Mouse (Mus musculus) Patski (cell line): ENCODE measurements around the gene Gm21887. TPM values are rescaled to one million over a fixed set of nuclear protein-coding genes. Genes with fewer than 3 reads are reported as not detected.
"Not testable (repeated sequence)": the region's sequence is repeated elsewhere in the genome, so short reads cannot be mapped to it uniquely, and the experiment has no call there.

Source experiments
- ATAC-seq: fragments of 100-300 bp; one replicate; pipeline ENCODE4 v1.8.0; 2021
- CTCF ChIA-PET: fragments of 350-600 bp; sonication (Branson Sonifier 250); formaldehyde crosslinking; loops from one replicate; lab custom pipeline; 2022; ENCODE audit warnings: inconsistent platforms; lab: Charles Lee
- POLR2A ChIA-PET: fragments of 350-600 bp; sonication (Branson Sonifier 250); formaldehyde crosslinking; loops from one replicate; lab custom pipeline; 2022; ENCODE audit warnings: antibody characterized with exemption, inconsistent platforms; lab: Charles Lee
- DNase-seq: peaks from one replicate; pipeline ENCODE4 v3.0.0-alpha.2; 2011; ENCODE audit warnings: low read depth, low spot score
- H3K27me3 ChIP-seq: fragments of 371-371 bp; one replicate; pipeline ENCODE4 v1.5.1; 2021
- in situ Hi-C: fragments of 300-500 bp; cut with MboI; formaldehyde crosslinking; loops from 3 replicates; pipeline ENCODE4 v1.11.1; 2018; ENCODE audit warnings: low pct_unique_long_range_greater_than_20kb, mixed read lengths
- polyA plus RNA-seq: library from polyadenylated mRNA; unstranded; gene quantifications from one replicate; pipeline ENCODE4 v1.2.3, GENCODE M21; 2021

Gene Gm21887
- polyA plus RNA-seq, 1 experiment from 2014 or later = 110 TPM

DNA sequence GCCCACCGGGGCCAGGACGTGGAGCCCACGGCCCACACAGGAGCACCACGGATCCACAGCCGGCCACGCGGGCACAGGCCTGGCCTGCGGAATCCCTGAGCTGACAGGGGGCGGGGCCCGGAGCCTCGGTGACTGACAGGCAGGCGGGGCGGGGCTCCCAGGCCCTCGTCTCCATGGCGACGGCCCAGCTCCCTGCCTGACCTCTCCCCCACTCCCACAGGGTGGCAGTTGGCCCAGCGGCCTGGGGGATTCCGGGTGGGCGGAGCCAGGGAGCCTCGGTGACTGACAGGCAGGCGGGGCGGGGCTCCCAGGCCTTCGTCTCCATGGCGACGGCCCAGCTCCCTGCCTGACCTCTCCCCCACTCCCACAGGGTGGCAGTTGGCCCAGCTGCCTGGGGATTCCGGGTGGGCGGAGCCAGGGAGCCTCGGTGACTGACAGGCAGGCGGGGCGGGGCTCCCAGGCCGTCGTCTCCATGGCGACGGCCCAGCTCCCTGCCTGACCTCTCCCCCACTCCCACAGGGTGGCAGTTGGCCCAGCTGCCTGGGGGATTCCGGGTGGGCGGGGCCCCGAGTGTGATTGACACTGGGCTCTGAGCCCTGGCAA, 11.5 kb upstream of the Gm21887 start:
- H3K27me3 ChIP-seq, POLR2A ChIA-PET, CTCF ChIA-PET, in situ Hi-C loops: not testable (repeated sequence)
- DNase-seq (peak; percentile 100), ATAC-seq (peak; percentile 85)

DNA sequence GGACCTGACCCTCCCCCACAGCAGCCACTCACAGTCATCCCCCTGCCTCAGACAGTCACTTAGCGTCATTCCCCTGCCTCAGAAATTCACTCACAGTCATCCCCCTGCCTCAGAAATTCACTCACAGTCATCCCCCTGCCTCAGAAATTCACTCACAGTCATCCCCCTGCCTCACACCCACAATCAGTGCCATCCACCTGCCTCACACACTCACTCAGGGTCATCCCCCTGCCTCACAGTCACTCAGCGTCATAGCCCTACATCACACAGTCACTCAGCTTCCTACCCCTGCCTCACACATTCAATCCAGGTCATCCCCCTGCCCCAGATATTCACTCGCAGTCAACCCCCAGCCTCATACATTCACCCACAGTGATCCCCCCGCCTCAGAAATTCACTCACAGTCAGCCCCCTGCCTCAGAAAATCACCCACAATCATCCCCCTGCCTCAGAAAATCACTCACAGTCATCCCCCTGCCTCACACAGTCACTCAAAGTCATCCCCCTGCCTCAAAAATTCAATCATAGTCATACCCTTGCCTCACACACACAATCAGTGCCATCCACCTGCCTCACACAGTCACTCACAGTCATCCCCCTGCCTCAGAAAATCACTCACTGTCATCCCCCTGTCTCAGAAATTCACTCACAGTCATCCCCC, 10.8 kb upstream of the Gm21887 start:
- POLR2A ChIA-PET, in situ Hi-C loops, CTCF ChIA-PET, ATAC-seq, H3K27me3 ChIP-seq, DNase-seq: not testable (repeated sequence)

DNA sequence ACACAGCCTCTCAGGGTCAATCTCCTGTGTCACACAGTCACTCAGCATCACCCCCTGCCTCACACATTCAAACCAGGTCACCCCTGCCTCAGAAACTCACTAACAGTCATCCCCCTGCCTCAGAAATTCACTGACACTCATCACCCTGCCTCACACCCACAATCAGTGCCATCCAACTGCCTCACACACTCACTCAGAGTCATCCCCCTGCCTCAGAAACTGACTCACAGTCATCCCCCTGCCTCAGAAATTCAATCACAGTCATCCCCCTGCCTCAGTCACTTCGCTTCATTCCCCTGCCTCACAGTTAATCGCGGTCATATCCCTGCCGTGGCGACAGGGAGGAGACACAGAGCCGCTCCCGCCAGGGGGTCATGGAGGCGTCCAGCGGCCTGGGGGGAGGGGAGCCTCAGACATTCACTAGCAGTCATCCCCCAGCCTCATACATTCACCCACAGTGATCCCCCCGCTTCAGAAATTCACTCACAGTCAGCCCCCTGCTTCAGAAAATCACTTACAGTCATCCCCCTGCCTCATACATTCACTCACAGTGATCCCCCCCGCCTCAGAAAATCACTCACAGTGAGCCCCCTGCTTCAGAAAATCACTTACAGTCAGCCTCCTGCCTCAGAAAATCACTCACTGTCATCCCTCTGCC, 10.1 kb upstream of the Gm21887 start:
- POLR2A ChIA-PET, H3K27me3 ChIP-seq, ATAC-seq, CTCF ChIA-PET, DNase-seq, in situ Hi-C loops: not testable (repeated sequence)

DNA sequence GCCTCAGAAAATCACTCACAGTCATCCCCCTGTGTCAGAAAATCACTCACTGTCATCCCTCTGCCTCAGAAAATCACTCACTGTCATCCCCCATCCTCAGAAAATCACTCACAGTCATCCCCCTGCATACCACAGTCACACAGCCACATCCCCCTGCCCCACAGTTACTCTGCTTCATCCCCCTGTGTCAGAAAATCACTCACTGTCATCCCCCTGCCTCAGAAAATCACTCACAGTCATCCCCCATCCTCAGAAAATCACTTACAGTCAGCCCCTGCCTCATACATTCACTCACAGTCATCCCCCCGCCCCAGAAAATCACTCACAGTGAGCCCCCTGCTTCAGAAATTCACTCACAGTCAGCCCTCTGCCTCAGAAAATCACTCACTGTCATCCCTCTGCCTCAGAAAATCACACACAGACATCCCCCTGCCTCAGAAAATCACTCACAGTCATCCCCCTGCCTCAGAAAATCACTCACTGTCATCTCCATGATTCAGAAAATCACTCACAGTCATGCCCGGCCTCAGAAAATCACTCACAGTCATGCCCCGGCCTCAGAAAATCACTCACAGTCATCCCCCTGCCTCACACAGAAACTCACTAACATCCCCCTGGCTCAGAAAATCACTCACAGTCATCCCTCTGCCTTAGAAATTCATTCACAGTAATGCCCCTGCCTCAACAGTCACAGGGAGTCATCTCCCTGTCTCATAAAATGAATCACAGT, 9.4 kb upstream of the Gm21887 start:
- in situ Hi-C loops, POLR2A ChIA-PET, ATAC-seq, CTCF ChIA-PET, DNase-seq, H3K27me3 ChIP-seq: not testable (repeated sequence)

DNA sequence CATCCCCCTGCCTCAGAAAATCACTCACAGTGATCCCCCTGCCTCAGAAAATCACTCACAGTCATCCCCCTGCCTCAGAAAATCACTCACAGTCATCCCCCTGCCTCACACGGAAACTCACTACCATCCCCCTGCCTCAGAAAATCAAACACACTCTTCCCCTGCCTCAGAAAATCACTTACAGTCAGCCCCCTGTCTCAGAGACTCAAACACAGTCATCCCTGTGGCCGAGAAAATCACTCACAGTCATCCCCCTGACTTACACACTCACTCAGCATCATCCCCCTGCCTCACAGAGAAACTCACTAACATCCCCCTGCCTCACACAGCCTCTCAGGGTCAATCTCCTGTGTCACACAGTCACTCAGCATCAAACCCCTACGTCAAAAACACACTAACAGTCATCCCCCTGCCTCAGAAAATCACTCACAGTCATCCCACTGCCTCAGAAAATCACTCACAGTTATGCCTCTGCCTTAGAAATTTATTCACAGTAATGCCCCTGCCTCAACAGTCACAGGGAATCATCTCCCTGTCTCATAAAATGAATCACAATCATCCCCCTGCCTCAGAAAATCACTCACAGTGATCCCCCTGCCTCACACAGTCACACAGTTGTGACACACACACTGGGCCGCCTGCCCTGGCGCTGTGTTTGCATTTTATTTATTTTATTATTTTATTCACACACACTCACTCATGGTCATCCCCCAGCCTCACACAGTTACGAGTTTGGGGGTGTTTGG, 8.6 kb upstream of the Gm21887 start:
- CTCF ChIA-PET, H3K27me3 ChIP-seq, ATAC-seq, in situ Hi-C loops, POLR2A ChIA-PET, DNase-seq: not testable (repeated sequence)

DNA sequence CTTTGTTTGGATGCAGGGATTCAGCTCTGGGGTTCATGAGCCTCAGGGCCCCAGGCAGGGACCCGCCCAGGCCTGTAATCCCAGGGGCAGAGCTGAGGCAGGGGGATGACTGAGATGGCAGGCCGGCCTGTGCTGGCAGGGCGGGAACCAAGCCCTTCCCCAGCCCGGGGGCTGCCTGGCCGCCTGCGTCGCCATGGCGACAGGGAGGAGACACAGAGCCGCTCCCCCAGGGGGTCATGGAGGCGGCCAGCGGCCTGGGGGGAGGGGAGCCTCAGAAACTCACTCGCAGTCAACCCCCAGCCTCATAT, 8.1 kb upstream of the Gm21887 start:
- in situ Hi-C loops, POLR2A ChIA-PET, CTCF ChIA-PET, H3K27me3 ChIP-seq, DNase-seq, ATAC-seq: not testable (repeated sequence)

DNA sequence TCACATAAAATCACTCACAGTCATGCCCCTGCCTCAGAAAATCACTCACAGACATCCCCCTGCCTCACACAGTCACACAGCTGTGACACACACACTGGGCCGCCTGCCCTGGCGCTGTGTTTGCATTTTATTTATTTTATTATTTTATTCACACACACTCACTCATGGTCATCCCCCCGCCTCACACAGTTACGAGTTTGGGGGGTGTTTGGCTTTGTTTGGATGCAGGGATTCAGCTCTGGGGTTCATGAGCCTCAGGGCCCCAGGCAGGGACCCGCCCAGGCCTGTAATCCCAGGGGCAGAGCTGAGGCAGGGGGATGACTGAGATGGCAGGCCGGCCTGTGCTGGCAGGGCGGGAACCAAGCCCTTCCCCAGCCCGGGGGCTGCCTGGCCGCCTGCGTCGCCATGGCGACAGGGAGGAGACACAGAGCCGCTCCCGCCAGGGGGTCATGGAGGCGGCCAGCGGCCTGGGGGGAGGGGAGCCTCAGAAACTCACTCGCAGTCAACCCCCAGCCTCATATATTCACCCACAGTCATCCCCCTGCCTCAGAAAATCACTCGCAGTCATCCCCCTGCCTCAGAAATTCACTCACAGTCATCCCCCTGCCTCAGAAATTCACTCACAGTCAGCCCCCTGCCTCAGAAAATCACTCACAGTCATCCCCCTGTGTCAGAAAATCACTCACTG, 6.8 kb upstream of the Gm21887 start:
- H3K27me3 ChIP-seq, in situ Hi-C loops, POLR2A ChIA-PET, DNase-seq, CTCF ChIA-PET, ATAC-seq: not testable (repeated sequence)

DNA sequence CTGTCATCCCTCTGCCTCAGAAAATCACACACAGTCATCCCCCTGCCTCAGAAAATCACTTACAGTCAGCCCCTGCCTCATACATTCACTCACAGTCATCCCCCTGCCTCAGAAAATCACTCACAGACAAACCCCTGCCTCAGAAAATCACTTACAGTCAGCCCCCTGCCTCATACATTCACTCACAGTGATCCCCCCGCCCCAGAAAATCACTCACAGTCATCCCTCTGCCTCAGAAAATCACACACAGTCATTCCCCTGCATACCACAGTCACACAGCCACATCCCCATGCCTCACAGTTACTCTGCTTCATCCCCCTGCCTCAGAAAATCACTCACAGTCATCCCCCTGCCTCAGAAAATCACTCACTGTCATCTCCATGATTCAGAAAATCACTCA, 5.9 kb upstream of the Gm21887 start:
- CTCF ChIA-PET, ATAC-seq, POLR2A ChIA-PET, DNase-seq, H3K27me3 ChIP-seq, in situ Hi-C loops: not testable (repeated sequence)

DNA sequence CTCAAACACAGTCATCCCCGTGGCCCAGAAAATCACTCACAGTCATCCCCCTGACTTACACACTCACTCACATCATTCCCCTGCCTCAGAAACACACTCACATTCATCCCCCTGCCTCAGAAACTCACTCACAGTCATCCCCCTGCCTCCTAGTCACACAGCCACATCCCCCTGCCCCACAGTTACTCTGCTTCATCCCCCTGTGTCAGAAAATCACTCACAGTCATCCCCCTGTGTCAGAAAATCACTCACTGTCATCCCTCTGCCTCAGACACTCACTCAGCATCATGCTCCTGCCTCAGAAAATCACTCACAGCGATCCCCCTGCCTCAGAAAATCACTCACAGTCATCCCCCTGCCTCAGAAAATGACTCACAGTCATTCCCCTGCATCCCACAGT, 5.2 kb upstream of the Gm21887 start:
- POLR2A ChIA-PET, DNase-seq, CTCF ChIA-PET, in situ Hi-C loops, H3K27me3 ChIP-seq, ATAC-seq: not testable (repeated sequence)

DNA sequence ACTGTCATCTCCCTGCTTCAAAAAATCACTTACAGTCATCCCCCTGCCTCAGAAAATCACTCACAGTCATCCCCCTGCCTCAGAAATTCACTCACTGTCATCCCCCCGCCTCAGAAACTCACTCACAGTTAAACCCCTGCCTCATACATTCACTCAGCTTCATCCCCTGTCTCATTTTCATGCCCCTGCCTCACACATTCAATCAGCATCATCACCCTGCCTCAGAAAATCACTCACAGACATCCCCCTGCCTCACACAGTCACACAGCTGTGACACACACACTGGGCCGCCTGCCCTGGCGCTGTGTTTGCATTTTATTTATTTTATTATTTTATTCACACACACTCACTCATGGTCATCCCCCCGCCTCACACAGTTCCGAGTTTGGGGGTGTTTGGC, 4.7 kb upstream of the Gm21887 start:
- POLR2A ChIA-PET, CTCF ChIA-PET, DNase-seq, ATAC-seq, H3K27me3 ChIP-seq, in situ Hi-C loops: not testable (repeated sequence)

DNA sequence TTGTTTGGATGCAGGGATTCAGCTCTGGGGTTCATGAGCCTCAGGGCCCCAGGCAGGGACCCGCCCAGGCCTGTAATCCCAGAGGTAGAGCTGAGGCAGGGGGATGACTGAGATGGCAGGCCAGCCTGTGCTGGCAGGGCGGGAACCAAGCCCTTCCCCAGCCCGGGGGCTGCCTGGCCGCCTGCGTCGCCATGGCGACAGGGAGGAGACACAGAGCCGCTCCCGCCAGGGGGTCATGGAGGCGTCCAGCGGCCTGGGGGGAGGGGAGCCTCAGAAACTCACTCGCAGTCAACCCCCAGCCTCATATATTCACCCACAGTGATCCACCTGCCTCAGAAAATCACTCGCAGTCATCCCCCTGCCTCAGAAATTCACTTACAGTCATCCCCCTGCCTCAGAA, 4.3 kb upstream of the Gm21887 start:
- POLR2A ChIA-PET, in situ Hi-C loops, DNase-seq, CTCF ChIA-PET, H3K27me3 ChIP-seq, ATAC-seq: not testable (repeated sequence)

DNA sequence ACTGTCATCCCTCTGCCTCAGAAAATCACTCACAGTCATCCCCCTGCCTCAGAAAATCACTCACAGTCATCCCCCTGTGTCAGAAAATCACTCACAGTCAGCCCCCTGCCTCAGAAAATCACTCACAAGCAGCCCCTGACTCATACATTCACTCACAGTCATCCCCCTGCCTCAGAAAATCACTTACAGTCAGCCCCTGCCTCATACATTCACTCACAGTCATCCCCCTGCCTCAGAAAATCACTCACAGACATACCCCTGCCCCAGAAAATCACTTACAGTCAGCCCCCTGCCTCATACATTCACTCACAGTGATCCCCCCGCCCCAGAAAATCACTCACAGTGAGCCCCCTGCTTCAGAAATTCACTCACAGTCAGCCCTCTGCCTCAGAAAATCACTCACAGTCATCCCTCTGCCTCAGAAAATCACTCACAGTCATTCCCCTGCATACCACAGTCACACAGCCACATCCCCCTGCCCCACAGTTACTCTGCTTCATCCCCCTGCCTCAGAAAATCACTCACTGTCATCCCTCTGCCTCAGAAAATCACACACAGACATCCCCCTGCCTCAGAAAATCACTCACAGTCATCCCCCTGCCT, 3.7 kb upstream of the Gm21887 start:
- in situ Hi-C loops, ATAC-seq, CTCF ChIA-PET, POLR2A ChIA-PET, DNase-seq, H3K27me3 ChIP-seq: not testable (repeated sequence)

DNA sequence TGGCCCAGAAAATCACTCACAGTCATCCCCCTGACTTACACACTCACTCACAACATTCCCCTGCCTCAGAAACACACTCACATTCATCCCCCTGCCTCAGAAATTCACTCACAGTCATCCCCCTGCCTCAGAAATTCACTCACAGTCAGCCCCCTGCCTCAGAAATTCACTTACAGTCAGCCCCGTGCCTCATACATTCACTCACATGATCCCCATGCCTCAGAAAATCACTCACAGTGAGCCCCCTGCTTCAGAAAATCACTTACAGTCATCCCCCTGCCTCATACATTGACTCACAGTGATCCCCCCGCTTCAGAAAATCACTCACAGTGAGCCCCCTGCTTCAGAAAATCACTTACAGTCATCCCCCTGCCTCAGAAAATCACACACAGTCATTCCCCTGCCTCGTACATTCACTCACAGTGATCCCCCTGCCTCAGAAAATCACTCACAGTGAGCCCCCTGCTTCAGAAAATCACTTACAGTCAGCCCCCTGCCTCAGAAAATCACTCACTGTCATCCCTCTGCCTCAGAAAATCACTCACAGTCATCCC, 2.7 kb upstream of the Gm21887 start:
- H3K27me3 ChIP-seq, ATAC-seq, in situ Hi-C loops, DNase-seq, POLR2A ChIA-PET, CTCF ChIA-PET: not testable (repeated sequence)
